In the genomic region with DNA sequence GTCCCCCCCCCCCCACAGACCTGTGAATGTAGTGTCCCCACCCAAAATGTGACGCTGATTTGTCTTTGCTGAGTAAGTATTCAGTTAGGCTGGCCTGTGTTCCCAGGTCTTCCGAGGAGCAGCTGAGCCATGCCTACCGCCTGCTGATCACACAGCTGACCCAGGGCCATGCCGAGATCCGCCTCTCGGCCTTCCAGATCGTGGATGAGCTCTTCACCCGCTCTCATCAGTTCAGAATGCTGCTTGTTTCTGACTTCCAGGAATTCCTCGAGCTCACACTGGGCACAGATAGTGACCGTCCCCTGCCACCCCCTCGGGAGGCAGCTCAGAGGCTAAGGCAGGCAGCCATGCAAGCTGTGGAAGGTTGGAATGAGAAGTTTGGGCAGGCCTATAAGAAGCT, we compare ENCODE assay signal across 20 mouse cellular contexts. TPM values are rescaled to one million over a fixed set of nuclear protein-coding genes. Genes with fewer than 3 reads are reported as not detected.
"Had no signal": no experiment of that assay in that cellular context is flagged by ENCODE, and none has a peak within 500 bp of the region (broad histone marks: within the 10 kb centered on the region; RNA-seq: fewer than 3 reads in every experiment).

No protein-coding gene starts in this region.

- H3K9ac ChIP-seq: limb, embryonic 12.5 days; liver, embryonic 14.5 days; midbrain, embryonic 13.5 days; neural tube, embryonic 15.5 days had no signal

- H3K27ac ChIP-seq: layer of hippocampus, adult 2 months; limb, embryonic 12.5 days; liver, embryonic 14.5 days; midbrain, embryonic 13.5 days; neural tube, embryonic 15.5 days had no signal

- H3K9me3 ChIP-seq: limb, embryonic 12.5 days; midbrain, embryonic 13.5 days; neural tube, embryonic 15.5 days had no signal

- H3K4me2 ChIP-seq: limb, embryonic 12.5 days; midbrain, embryonic 13.5 days; neural tube, embryonic 15.5 days had no signal

- H3K4me1 ChIP-seq: limb, embryonic 12.5 days; midbrain, embryonic 13.5 days; neural tube, embryonic 15.5 days had no signal

- ATAC-seq: midbrain, embryonic 13.5 days had no signal

- H3K27me3 ChIP-seq: limb, embryonic 12.5 days; midbrain, embryonic 13.5 days; neural tube, embryonic 15.5 days had no signal

- H3K4me3 ChIP-seq: layer of hippocampus, adult 2 months; limb, embryonic 12.5 days; midbrain, embryonic 13.5 days; myocyte; neural tube, embryonic 15.5 days had no signal

- DNase-seq: kidney, postnatal 10 days; kidney, postnatal 4 days; lung, adult 18-20 months; right cerebral cortex, adult 18-20 months; right cerebral cortex, postnatal 25 days; thymus, postnatal 36 days had no signal

RNA-seq across cellular contexts. Expression of gene Nkx1-1, which starts 46.2 kb away (rescaled TPM):
- total RNA-seq: layer of hippocampus, adult 2 months; layer of hippocampus, postnatal 10 days; left cerebral cortex, postnatal 36 days; liver, adult 2 months; megakaryocyte-erythroid progenitor cell, adult 5-6 weeks had no signal
- polyA plus RNA-seq: limb, embryonic 12.5 days; liver, adult 2 months; liver, embryonic 14.5 days; lung, embryonic 16.5 days; midbrain, embryonic 13.5 days; myocyte; small intestine, adult 2 months; stomach, embryonic 16.5 days; thymus, postnatal 0 days had no signal
